Mouse (Mus musculus) hindbrain, embryonic 14.5 days (tissue): Measurements from ENCODE around the gene Galnt16. TPM values are rescaled to one million over a fixed set of nuclear protein-coding genes. Genes with fewer than 3 reads are reported as not detected.
A peak's percentile ranks its signal among the peaks of the same experiment; 100 is the strongest.

ENCODE experiments used
- ATAC-seq: fragments of 200-750 bp; cut with Nextera tagmentation; 2 replicates; pipeline ENCODE4 v1.8.0; 2017; ENCODE audit warnings: moderate number of reproducible peaks, mild to moderate bottlenecking, moderate TSS enrichment, moderate library complexity; ENCODE audit not compliant: low FRiP score
- DNase-seq: peaks from one replicate; pipeline ENCODE4 v3.0.0-alpha.2; 2015; ENCODE audit warnings: low spot score
- H3K27ac ChIP-seq: fragments of 300-500 bp; sonication (generic); 2 replicates; pipeline ENCODE4 v1.5.1; 2014; ENCODE audit warnings: mild to moderate bottlenecking, moderate library complexity
- H3K27me3 ChIP-seq: fragments of 300-500 bp; sonication (generic); 2 replicates; pipeline ENCODE4 v1.6.1; 2014; ENCODE audit warnings: mild to moderate bottlenecking, low read length, mixed read lengths; ENCODE audit not compliant: control insufficient read depth, insufficient read depth
- H3K36me3 ChIP-seq: fragments of 300-500 bp; sonication (generic); replicated peaks from 2 replicates; pipeline ENCODE4 v1.6.1; 2014; ENCODE audit not compliant: control insufficient read depth, insufficient read depth
- H3K4me1 ChIP-seq: fragments of 300-500 bp; sonication (generic); replicated peaks from 2 replicates; pipeline ENCODE4 v1.6.1; 2014; ENCODE audit warnings: antibody characterized with exemption, low read length, mixed read lengths; ENCODE audit not compliant: control insufficient read depth, insufficient read depth
- H3K4me2 ChIP-seq: fragments of 300-500 bp; sonication (generic); replicated peaks from 2 replicates; pipeline ENCODE4 v1.6.1; 2014; ENCODE audit warnings: mild to moderate bottlenecking, moderate library complexity
- H3K4me3 ChIP-seq: fragments of 300-500 bp; sonication (generic); replicated peaks from 2 replicates; pipeline ENCODE4 v1.5.1; 2014; ENCODE audit warnings: mild to moderate bottlenecking, low read length
- H3K9ac ChIP-seq: fragments of 300-500 bp; sonication (generic); 2 replicates; pipeline ENCODE4 v1.6.1; 2014
- H3K9me3 ChIP-seq: fragments of 300-500 bp; sonication (generic); 2 replicates; pipeline ENCODE4 v1.6.1; 2016; ENCODE audit warnings: low read length; ENCODE audit not compliant: control insufficient read depth
- WGBS: fragments of 180-500 bp; shearing (Covaris S2); extraction: QIAGEN DNeasy Blood & Tissue Kit; methylation state at CpG from one replicate; pipeline ENCODE4 v1.1.7; 2014; 5-methylcytosine and 5-hydroxymethylcytosine counted together
- polyA plus RNA-seq: library from polyadenylated mRNA; unstranded; fragments of >200 nt; fragmentation: Nextera tagmentation; extraction: Ambion mirVana; gene quantifications from 2 replicates; pipeline ENCODE4 v1.2.1, GENCODE M21; 2014

Gene Galnt16
- polyA plus RNA-seq, 1 experiment from 2014 or later = 21.2 TPM

GRCm38 (mm10) chr12:80574825-80575371, 56.8 kb downstream of the Galnt16 start:
- peak; percentile 44; the same call in 1 of the 2 replicates for ATAC-seq

DNA sequence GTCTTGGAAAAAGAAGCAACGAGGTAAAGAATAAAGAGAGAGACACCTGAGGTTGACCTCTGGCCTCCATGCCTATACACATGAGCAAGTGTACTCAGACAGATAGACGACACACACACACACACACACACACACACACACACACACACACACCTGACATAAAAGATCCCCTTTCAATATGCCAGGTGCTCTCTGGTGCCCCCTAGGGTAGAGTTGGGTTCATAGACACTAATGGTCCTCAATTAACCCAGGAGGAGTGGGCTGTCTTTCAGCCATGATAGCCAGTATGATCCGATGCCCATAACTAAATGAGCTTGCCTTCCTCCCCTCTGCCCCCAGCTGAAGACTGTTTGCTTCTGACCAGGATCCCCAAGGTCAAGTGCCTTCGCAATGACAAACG, 59.0 kb downstream of the Galnt16 start:
- no peaks in the 10 kb centered on the region for H3K9me3 ChIP-seq
- 78% methylated on average over 5 of the region's 5 CpGs for WGBS
- H3K4me2 ChIP-seq = no peak overlapping the region
- H3K9ac ChIP-seq = no peak overlapping the region
- peaks cover 14% of the 10 kb centered on the region for H3K4me1 ChIP-seq
- H3K27ac ChIP-seq = no peak overlapping the region
- DNase-seq (no peak), ATAC-seq (no peak)
- H3K27me3 ChIP-seq = no peaks in the 10 kb centered on the region
- H3K36me3 ChIP-seq = 0 out of 2 replicates have a peak, but pooled peaks cover 7% of the 10 kb centered on the region
- H3K4me3 ChIP-seq = no peak overlapping the region

More at GRCm38 (mm10) chr12:80574825-80575371, 56.8 kb downstream of the Galnt16 start:
- Histone ChIP-seq H3K9ac (no peak overlapping the region), H3K27me3 (no peaks in the 10 kb centered on the region), H3K27ac (peak overlapping the region; percentile 77), H3K4me3 (no peak overlapping the region), H3K9me3 (no peaks in the 10 kb centered on the region), H3K4me2 (peak overlapping the region; percentile 11; the same call in 1 of the 2 replicates), H3K36me3 (no peaks in the 10 kb centered on the region), H3K4me1 (peaks cover 14% of the 10 kb centered on the region)
- DNase-seq = peak; percentile 52
- WGBS = 17% methylated on average over 15 of the region's 15 CpGs

- H3K27ac ChIP-seq = no peak overlapping the region
- no peaks in the 10 kb centered on the region for H3K9me3 ChIP-seq
- no peak for ATAC-seq
- no peak for DNase-seq
- H3K4me3 ChIP-seq = no peak overlapping the region
- WGBS = 82% methylated on average over 5 of the region's 5 CpGs
- H3K9ac ChIP-seq = no peak overlapping the region
- peaks cover 19% of the 10 kb centered on the region for H3K36me3 ChIP-seq
- H3K4me1 ChIP-seq = no peaks in the 10 kb centered on the region
- H3K27me3 ChIP-seq = no peaks in the 10 kb centered on the region
- H3K4me2 ChIP-seq = no peak overlapping the region
Observed at GRCm38 (mm10) chr12:80581357-80581756, 63.3 kb downstream of the Galnt16 start.

DNA sequence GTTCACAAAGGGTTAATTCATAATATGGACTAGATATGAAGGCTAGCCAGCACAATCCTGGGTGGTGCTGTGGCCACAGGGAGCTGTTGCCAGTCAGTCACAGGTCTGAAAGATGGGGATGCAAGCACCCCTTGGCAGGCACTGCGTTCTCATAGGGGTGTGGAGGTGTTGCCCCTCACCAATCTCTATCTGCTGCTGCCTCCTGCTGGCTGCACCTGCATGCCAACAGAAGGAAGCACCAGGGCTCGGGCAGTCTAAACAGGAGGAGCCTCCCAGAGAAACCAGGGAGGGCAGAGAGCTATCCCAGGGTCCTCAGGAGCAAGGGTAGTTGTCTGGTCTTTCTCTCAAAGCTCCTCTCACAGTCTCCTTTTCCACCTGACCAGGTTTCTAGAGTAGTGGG, 66.9 kb downstream of the Galnt16 start:
- DNase-seq (no peak), ATAC-seq (no peak)
- no peak overlapping the region for H3K27ac ChIP-seq
- H3K9ac ChIP-seq = no peak overlapping the region
- H3K4me3 ChIP-seq = no peak overlapping the region
- no peaks in the 10 kb centered on the region for H3K27me3 ChIP-seq
- H3K36me3 ChIP-seq = peaks cover 36% of the 10 kb centered on the region
- no peaks in the 10 kb centered on the region for H3K9me3 ChIP-seq
- no peaks in the 10 kb centered on the region for H3K4me1 ChIP-seq
- no peak overlapping the region for H3K4me2 ChIP-seq
- WGBS = 41% methylated on average over 2 of the region's 2 CpGs

DNA sequence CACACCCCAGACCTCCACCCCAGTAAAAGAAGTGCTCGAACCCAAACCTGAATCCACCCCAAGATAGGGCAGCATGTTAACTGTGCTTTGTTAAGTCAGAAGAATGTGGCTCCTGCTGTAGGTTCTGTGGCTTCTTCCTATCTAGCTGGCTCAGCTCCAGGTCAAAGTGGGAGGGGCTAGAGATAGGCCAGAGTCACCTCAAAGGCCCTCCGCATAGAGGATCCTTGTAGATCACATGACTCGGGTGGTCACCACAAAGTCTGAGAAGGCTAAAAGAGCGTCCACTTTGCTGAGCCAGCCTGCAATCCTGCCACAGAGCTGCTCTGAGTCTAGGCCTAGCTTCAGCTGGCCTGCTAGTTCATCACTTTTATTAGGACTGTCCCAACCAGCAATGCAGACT, 76.1 kb downstream of the Galnt16 start:
- DNase-seq = no peak
- Histone ChIP-seq H3K4me1 (no peaks in the 10 kb centered on the region), H3K27me3 (no peaks in the 10 kb centered on the region), H3K9me3 (no peaks in the 10 kb centered on the region), H3K9ac (no peak overlapping the region), H3K27ac (no peak overlapping the region), H3K36me3 (peaks cover 35% of the 10 kb centered on the region), H3K4me3 (no peak overlapping the region), H3K4me2 (no peak overlapping the region)
- 96% methylated on average over 4 of the region's 4 CpGs for WGBS
- no peak for ATAC-seq

DNA sequence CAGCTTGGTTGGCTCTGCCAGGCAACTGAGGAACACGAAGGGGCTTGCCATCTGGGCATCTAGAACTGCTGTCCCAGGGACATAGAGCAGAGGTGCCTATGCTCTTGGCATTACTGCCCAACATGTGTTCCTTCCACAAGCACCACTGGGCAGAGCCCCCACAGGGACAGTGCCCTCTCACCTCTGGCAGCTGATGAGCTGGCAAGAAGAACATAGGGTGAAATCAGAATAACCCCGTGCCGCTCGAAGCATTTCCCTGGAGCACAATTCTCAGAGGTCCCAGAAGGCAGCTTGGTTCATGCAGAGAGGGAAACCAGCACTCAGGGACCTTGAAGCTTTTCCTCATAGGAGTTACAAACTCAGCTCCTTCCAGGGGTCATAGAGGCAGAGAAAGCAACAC, 76.7 kb downstream of the Galnt16 start:
- 90% methylated on average over 4 of the region's 4 CpGs for WGBS
- H3K4me3 ChIP-seq = no peak overlapping the region
- no peak overlapping the region for H3K4me2 ChIP-seq
- H3K27me3 ChIP-seq = no peaks in the 10 kb centered on the region
- H3K36me3 ChIP-seq = peaks cover 29% of the 10 kb centered on the region
- H3K9me3 ChIP-seq = no peaks in the 10 kb centered on the region
- H3K27ac ChIP-seq = no peak overlapping the region
- ATAC-seq (no peak), DNase-seq (no peak)
- no peak overlapping the region for H3K9ac ChIP-seq
- no peaks in the 10 kb centered on the region for H3K4me1 ChIP-seq

GRCm38 (mm10) chr12:80595566-80595965, 77.5 kb downstream of the Galnt16 start:
- WGBS = 91% methylated on average over 4 of the region's 4 CpGs
- Histone ChIP-seq H3K36me3 (peaks cover 21% of the 10 kb centered on the region), H3K27me3 (no peaks in the 10 kb centered on the region), H3K4me2 (no peak overlapping the region), H3K9ac (no peak overlapping the region), H3K27ac (no peak overlapping the region), H3K4me3 (no peak overlapping the region), H3K4me1 (no peaks in the 10 kb centered on the region), H3K9me3 (no peaks in the 10 kb centered on the region)
- ATAC-seq = no peak
- DNase-seq = no peak

- Histone ChIP-seq H3K9ac (no peak overlapping the region), H3K36me3 (0 out of 2 replicates have a peak, but pooled peaks cover 20% of the 10 kb centered on the region), H3K4me2 (no peak overlapping the region), H3K4me1 (no peaks in the 10 kb centered on the region), H3K9me3 (no peaks in the 10 kb centered on the region), H3K4me3 (no peak overlapping the region), H3K27me3 (no peaks in the 10 kb centered on the region), H3K27ac (no peak overlapping the region)
- 84% methylated on average over 4 of the region's 4 CpGs for WGBS
- ATAC-seq (no peak), DNase-seq (no peak)
Observed at GRCm38 (mm10) chr12:80595968-80596367, 77.9 kb downstream of the Galnt16 start.

DNA sequence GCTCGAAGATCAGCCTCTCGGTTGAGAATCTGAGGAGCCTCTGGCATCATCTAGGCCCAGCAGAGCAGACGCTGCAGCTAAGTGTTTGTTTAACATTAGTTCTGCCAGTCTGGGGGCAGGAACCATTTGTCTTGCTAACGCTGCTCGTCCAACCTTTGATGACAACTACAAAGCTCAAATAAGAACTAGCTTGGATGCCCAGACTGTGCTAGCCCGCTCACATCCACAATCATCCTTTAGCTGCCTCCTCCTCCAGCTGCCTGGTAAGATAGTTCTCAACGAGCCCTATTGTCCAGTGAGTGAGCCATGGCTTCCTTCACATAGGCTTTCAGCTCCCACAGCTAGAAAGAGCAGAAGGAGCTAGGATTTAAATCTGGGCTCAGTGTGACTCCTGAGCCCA, 80.2 kb downstream of the Galnt16 start:
- Histone ChIP-seq H3K27ac (peak overlapping the region; percentile 55), H3K27me3 (no peaks in the 10 kb centered on the region), H3K4me2 (no peak overlapping the region), H3K36me3 (peaks cover 13% of the 10 kb centered on the region; the same call in 1 of the 2 replicates), H3K9me3 (no peaks in the 10 kb centered on the region), H3K4me1 (no peaks in the 10 kb centered on the region), H3K9ac (no peak overlapping the region), H3K4me3 (no peak overlapping the region)
- 18% methylated on average over 7 of the region's 7 CpGs for WGBS
- ATAC-seq = no peak
- no peak for DNase-seq

DNA sequence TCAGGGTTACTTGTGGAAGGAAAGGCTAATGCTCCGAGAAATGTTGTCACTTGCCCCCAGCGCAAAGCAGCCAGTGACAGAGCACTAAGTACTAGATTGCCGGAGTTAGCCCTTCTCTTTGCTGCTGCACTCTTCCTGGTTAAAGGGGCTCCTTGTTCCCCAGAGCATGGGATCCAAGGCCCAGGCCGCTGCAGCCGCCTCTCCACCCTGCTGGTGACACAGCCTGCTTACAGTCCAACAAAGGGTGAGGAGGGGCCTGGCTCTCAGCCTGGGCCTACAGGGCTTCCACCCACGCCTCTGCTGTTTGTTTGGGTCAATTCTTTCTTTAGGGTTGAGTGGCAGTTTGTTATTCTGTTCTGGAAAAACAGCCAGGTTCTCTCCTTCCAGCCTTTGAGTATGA, 80.7 kb downstream of the Galnt16 start:
- WGBS = 32% methylated on average over 6 of the region's 6 CpGs
- Histone ChIP-seq H3K9ac (no peak overlapping the region), H3K4me1 (no peaks in the 10 kb centered on the region), H3K9me3 (no peaks in the 10 kb centered on the region), H3K27me3 (no peaks in the 10 kb centered on the region), H3K4me2 (no peak overlapping the region), H3K4me3 (no peak overlapping the region), H3K27ac (peak overlapping the region; percentile 55; the same call in 1 of the 2 replicates), H3K36me3 (peaks cover 9% of the 10 kb centered on the region; the same call in 1 of the 2 replicates)
- DNase-seq (no peak), ATAC-seq (peak; percentile 79; the same call in 1 of the 2 replicates)
